Mouse (Mus musculus): Measurements from ENCODE around the gene Slc1a7.

Gene Slc1a7

DNA sequence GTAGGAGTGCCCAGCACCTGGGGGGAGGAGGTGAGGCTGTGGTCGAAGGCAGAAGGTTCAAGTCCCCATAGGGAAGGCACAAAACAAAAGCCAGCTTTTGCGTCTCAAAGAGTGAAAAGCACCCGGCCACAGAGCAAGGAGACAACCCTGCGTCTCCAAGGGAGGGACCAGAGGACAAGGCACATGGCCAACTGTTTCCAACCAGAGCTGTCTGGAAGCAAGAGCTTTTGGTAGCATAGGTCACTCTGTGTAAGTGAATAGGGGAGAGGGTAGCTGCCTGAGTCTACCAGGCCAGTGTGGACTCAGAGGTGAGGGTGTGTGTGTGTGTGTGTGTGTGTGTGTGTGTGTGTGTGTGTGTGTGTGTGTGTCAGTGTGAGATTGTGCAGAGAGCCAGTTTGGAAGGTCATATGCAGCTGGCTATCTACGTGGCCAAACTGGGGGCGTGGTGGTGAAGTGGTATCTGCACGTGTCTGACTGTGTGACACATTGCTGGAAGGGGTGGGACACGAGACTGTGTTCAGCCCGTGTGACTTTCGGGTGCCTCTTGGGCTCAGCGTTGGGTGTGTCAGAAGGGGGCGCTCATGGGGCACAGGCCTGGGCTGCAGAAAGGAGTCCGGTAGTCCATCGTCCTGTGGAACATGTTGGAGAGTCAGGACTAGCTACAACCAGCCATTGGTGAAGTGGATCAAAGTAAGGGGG lies 47.1 kb downstream of the Slc1a7 start:
- DNase-seq = no peak

DNA sequence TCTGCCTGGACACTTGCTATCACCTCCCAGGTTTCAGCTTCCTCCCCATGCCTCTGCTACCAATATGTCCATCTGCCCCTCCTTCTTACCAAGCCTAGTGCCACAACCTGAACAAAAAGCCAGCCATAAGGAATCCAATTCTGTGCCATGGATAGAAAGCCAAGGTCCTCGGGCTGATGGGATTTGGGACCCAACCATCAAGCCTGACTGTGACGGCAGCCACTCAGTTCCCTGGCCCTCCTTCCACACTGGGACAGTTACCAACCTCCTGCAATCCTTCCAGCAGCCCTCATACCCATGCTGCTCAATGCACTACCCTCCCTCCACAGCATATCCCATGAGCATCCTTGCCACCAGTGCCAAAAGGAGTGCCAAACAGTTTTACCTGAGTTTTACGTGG lies 48.2 kb downstream of the Slc1a7 start:
- no peak for DNase-seq

DNA sequence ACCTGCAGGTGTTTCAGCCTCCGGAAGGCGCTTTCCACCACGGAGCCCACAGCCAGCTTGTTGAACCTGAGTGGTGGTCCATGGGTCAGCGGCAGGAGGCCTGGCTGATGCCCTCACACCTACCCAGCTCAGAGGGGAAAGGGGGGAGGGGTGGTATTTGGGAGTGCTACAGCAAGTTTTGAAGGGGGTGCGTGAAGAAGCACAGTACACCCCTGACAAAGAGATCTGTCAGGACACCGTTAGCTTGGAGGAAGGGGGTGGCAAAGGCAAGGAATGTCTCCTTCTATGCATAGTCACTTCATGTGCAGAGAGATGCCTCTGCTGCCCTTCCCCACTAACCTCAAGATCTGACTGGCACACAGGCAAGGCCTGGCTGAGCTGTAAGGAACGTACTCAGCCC lies 49.7 kb downstream of the Slc1a7 start:
- DNase-seq = no peak

- DNase-seq = no peak
These were observed 50.2 kb downstream of the Slc1a7 start for GRCm38 (mm10) chr4:108018241-108018923.

- DNase-seq = peak; percentile 83
These were observed 51.1 kb downstream of the Slc1a7 start for GRCm38 (mm10) chr4:108018961-108019921.

GRCm38 (mm10) chr4:108020178-108020577 lies 52.0 kb downstream of the Slc1a7 start:
- no peak for DNase-seq

- no peak for DNase-seq
These were observed 55.1 kb downstream of the Slc1a7 start for GRCm38 (mm10) chr4:108023186-108023585.

DNA sequence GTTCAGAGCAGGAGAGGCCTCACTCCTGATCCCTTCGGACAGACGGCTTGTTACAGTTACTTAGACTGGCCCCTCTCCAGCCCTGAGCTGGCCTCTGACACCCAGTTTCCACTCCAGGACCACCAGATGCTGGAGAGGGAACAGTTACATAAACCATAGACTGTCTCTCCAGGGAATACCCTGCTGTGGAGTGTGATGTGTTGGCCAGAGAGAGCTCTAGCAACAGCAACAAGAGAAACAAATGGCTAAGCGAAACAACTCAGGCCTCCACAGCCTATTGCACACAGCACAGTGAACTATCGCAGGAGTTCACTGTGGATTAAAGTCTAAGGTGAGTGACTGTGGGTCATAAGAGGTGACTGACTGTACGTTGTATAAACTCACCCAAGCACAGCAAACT lies 56.5 kb downstream of the Slc1a7 start:
- DNase-seq = no peak

GRCm38 (mm10) chr4:108025269-108025668 lies 57.1 kb downstream of the Slc1a7 start:
- DNase-seq = peak; percentile 36

DNA sequence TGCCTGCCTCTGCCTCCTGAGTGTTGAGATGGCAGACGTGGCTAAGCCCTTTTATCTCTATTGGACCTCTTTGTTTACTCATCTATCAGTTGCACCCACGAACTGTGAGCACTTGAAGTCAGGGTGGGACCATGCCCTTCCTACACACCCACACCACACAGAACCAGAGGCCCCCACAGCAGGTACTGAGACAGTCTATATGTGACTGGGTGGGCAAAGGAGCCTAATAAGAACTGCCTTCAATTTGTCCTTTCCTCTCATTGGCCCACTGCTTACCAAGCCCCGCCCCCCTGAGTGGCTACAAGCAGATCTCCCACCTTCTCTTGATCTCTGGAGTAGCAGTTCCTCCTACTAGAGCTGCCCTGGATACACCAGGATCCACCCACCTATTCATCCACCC lies 58.1 kb downstream of the Slc1a7 start:
- no peak for DNase-seq

GRCm38 (mm10) chr4:108030888-108031501 lies 62.9 kb downstream of the Slc1a7 start:
- no peak for DNase-seq

- DNase-seq = peak; percentile 73
These were observed 63.6 kb downstream of the Slc1a7 start for GRCm38 (mm10) chr4:108031502-108032351.

- DNase-seq = peak; percentile 10
These were observed 64.3 kb downstream of the Slc1a7 start for GRCm38 (mm10) chr4:108032352-108032849.

GRCm38 (mm10) chr4:108033041-108033764 lies 65.1 kb downstream of the Slc1a7 start:
- DNase-seq = no peak

GRCm38 (mm10) chr4:108037027-108037426 lies 68.9 kb downstream of the Slc1a7 start:
- no peak for DNase-seq

DNA sequence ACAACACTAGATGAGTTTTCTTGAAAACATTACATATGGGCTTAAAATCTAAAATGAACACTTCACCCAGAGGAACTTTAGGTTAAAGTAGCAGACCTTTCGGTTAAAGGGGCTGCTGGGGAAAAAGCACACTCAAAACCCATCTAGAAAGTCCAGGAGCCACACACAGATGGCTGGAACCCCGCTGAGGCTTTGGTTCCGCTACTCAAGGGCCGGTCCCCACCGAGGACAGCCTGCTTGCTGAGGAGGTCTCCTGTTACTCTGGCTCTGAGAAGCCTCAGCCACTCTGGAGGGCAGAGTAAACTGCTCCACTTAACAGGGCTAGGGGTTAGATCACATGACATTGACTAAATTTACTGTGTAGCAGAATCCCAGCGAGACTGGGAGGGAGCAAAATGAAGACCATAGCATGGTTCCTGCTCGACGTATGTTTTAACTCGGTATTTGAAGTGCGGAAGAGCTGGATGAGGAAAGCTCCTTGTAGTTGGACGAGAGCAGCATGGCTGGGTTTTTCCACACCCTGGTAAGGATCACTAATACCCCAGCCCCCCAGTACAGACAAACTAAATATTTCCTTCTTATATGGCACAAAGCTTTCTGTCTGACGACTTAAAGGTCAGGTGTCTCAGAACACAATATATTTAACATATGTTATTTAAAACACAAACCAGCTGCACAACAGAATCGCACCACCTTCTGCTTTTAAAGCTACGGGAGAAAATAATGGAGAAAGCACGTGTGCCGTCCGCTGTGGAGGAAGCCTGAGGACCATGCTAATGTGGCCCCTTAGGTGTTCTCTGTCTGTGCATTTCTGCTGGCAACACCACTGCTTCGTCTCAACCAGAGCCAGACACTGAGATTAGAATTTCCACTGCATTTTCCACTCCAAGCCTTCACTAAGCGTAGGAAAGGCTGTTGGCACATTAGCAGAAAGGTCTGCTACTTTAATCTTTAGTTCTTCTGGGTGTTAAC lies 77.3 kb downstream of the Slc1a7 start:
- DNase-seq = no peak

DNA sequence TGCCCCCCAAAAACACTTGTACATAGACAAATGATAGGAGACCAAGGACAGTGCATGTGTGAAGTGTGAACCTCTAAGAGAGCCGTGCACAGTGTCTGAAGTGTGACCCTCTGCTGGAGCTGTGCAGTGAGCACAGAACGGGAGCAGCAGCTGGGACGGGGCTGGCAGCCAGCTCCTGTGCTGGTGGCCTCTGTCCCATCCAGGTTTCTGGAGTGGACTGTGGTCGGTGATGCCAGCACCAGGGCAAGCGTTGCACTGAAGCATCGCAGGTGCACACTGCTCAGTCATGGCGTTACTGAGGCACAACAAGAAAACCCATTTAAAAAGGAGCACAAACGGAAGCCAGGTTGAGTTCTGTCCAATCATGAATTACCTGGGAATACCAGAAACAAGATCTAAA lies 78.0 kb downstream of the Slc1a7 start:
- no peak for DNase-seq

GRCm38 (mm10) chr4:108051687-108052274 lies 83.6 kb downstream of the Slc1a7 start:
- peak; percentile 27 for DNase-seq

- no peak for DNase-seq
These were observed 84.5 kb downstream of the Slc1a7 start for GRCm38 (mm10) chr4:108052673-108053072.
